Mouse (Mus musculus): Measurements from ENCODE around the gene Chrne. TPM values are rescaled to one million over a fixed set of nuclear protein-coding genes. Genes with fewer than 3 reads are reported as not detected.

Chrne gene
- polyA plus RNA-seq, 1 experiment from 2014 or later = not detected

DNA sequence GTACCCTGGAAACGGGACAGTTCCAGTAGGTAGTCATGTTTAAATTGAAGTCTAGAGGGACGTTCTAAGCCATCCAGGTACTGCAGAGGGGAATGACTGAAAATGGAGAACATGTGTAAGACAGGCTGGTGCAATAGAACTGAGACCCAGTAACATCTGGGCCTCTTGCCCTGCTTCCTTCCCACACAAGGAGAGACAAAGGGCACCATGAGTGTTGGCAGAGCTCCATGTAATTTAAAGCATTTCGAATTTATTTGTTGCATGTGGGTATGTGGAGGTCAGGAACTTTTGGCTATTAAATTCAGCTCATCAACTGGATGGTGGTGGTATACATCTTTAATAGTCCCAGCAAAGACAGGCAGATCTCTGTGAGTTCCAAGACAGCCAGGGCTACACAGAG lies 36.8 kb downstream of the Chrne start:
- no peak overlapping the region for H3K27ac ChIP-seq (replicated peaks)
- 44% methylated on average over 3 of the region's 3 CpGs for WGBS
- no peak for DNase-seq (ENCODE audit: low spot score)

DNA sequence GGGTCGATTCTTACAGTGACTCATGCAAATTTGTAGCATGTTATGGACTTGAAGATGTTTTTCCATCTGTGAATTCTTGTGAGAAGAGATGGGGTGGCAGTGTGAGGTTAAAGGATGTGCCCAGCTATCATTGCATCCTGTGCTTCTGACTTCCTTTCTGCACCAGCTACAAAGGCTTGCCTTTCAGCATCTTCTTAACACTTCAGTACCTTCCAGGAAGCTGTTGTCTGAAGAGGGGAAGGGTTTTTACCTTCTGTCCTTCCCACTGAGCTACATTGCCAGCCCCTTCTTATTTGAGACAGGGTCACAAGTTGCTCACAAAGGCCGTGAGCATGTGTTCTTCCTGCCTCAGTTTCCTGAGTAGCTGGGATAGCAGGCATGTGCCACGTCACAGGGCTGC lies 38.1 kb downstream of the Chrne start:
- H3K4me3 ChIP-seq (ENCODE audit: low read depth, low read length) = no peak overlapping the region
- TF ChIP-seq CTCF (IDR thresholded peaks at IDR 0.05; ENCODE audit: low read depth) (no peak), EP300 (optimal IDR thresholded peaks at IDR 0.05) (no peak)
- WGBS = 77% methylated on average over 3 of the region's 3 CpGs
- peaks cover 16% of the 10 kb centered on the region for H3K4me1 ChIP-seq (replicated peaks; ENCODE audit: control insufficient read depth, insufficient read depth)
- peak overlapping the region; percentile 91; the same call in 1 of the 2 replicates for H3K27ac ChIP-seq (replicated peaks)
- H3K9ac ChIP-seq (ENCODE audit: low read length) = no peak overlapping the region
- no peaks in the 10 kb centered on the region for H3K9me3 ChIP-seq (ENCODE audit: control insufficient read depth, low read length)
- H3K27me3 ChIP-seq (ENCODE audit: control insufficient read depth, insufficient read depth, low read length) = no peaks in the 10 kb centered on the region
- DNase-seq (ENCODE audit: low spot score) (no peak), ATAC-seq (ENCODE audit: low FRiP score, low TSS enrichment) (no peak)
- H3K36me3 ChIP-seq (ENCODE audit: control insufficient read depth, insufficient read depth, low read length) = no peaks in the 10 kb centered on the region
- H3K4me2 ChIP-seq (replicated peaks; ENCODE audit: low read depth) = no peak overlapping the region

More for the DNA sequence above, 36.8 kb downstream of the Chrne start:
- no peaks in the 10 kb centered on the region for H3K27me3 ChIP-seq (ENCODE audit: control insufficient read depth, insufficient read depth, low read length)
- H3K36me3 ChIP-seq (ENCODE audit: control insufficient read depth, insufficient read depth, low read length) = no peaks in the 10 kb centered on the region
- H3K4me2 ChIP-seq (replicated peaks; ENCODE audit: low read depth) = no peak overlapping the region
- no peak for ATAC-seq (ENCODE audit: low FRiP score, low TSS enrichment)
- no peak overlapping the region for H3K4me3 ChIP-seq (ENCODE audit: low read depth, low read length)
- H3K9ac ChIP-seq (ENCODE audit: low read length) = no peak overlapping the region
- no peak for TF ChIP-seq CTCF (IDR thresholded peaks at IDR 0.05; ENCODE audit: low read depth)
- TF ChIP-seq EP300 (optimal IDR thresholded peaks at IDR 0.05) = no peak
- no peaks in the 10 kb centered on the region for H3K9me3 ChIP-seq (ENCODE audit: control insufficient read depth, low read length)
- peaks cover 16% of the 10 kb centered on the region for H3K4me1 ChIP-seq (replicated peaks; ENCODE audit: control insufficient read depth, insufficient read depth)

DNA sequence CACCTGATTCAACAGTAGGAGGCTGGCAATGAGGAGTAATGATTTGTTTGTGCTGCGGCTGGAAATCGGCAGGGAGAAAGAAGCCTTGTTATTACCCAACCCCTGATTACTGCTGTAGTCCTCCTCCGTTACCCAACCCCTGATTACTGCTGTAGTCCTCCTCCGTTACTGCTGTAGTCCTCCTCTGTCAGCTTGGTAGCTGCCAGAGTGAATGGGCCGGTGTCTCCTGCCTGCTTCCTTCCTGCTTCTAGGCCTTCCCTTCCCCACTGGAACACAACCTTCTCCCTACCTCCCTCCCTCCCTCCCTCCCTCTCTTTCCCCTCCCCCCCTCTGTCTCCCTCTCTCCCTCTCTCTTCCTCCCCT lies 38.7 kb downstream of the Chrne start:
- H3K9ac ChIP-seq (ENCODE audit: low read length) = peak overlapping the region; percentile 31; the same call in 1 of the 2 replicates
- ATAC-seq (ENCODE audit: low FRiP score, low TSS enrichment) (no peak), DNase-seq (ENCODE audit: low spot score) (no peak)
- TF ChIP-seq CTCF (IDR thresholded peaks at IDR 0.05; ENCODE audit: low read depth) = no peak
- TF ChIP-seq EP300 (optimal IDR thresholded peaks at IDR 0.05) = no peak
- H3K36me3 ChIP-seq (ENCODE audit: control insufficient read depth, insufficient read depth, low read length) = no peaks in the 10 kb centered on the region
- no peaks in the 10 kb centered on the region for H3K9me3 ChIP-seq (ENCODE audit: control insufficient read depth, low read length)
- WGBS = 25% methylated on average over 5 of the region's 5 CpGs
- peak overlapping the region; percentile 91 for H3K27ac ChIP-seq (replicated peaks)
- H3K4me1 ChIP-seq (replicated peaks; ENCODE audit: control insufficient read depth, insufficient read depth) = peaks cover 15% of the 10 kb centered on the region
- no peak overlapping the region for H3K4me2 ChIP-seq (replicated peaks; ENCODE audit: low read depth)
- no peaks in the 10 kb centered on the region for H3K27me3 ChIP-seq (ENCODE audit: control insufficient read depth, insufficient read depth, low read length)
- no peak overlapping the region for H3K4me3 ChIP-seq (ENCODE audit: low read depth, low read length)

DNA sequence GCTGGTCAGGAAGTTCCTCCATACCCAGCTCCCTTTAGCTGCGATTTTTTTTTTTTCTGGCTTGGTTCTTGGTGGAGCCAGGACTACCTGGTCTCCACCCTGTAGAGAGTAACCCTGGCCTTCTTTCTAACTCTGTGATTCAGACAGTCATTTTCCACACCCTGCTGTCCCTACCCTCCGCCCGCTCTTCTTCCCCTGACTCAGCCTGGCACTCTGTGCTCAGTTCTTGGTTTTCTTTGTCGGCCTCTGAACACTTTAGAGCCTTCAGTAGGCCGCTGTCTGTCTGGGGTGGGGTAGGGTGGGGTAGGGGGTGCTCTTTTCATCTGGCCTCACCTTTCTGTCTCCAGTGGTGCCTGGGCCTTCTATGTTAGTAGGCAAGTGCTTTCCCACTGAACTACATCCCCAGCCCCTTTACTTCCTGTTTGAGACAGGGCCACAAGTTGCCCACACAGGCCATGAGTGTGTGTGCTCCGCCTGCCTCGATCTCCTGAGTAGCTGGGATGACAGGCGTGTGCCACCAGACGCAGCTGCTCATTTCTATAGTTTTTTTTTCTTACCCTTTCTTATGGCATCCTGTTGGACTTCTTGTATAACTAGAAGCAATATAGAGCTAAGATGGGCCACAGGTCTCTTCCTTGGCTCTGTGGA lies 39.2 kb downstream of the Chrne start:
- Histone ChIP-seq H3K27ac (replicated peaks) (peak overlapping the region; percentile 91), H3K4me3 (ENCODE audit: low read depth, low read length) (no peak overlapping the region), H3K4me2 (replicated peaks; ENCODE audit: low read depth) (no peak overlapping the region), H3K36me3 (ENCODE audit: control insufficient read depth, insufficient read depth, low read length) (no peaks in the 10 kb centered on the region), H3K4me1 (replicated peaks; ENCODE audit: control insufficient read depth, insufficient read depth) (peaks cover 12% of the 10 kb centered on the region), H3K9me3 (ENCODE audit: control insufficient read depth, low read length) (no peaks in the 10 kb centered on the region), H3K9ac (ENCODE audit: low read length) (peak overlapping the region; percentile 31; the same call in 1 of the 2 replicates), H3K27me3 (ENCODE audit: control insufficient read depth, insufficient read depth, low read length) (no peaks in the 10 kb centered on the region)
- TF ChIP-seq EP300 (optimal IDR thresholded peaks at IDR 0.05) (no peak), CTCF (IDR thresholded peaks at IDR 0.05; ENCODE audit: low read depth) (no peak)
- ATAC-seq (ENCODE audit: low FRiP score, low TSS enrichment) (peak; percentile 53), DNase-seq (ENCODE audit: low spot score) (peak; percentile 44)
- WGBS = 59% methylated on average over 9 of the region's 9 CpGs

DNA sequence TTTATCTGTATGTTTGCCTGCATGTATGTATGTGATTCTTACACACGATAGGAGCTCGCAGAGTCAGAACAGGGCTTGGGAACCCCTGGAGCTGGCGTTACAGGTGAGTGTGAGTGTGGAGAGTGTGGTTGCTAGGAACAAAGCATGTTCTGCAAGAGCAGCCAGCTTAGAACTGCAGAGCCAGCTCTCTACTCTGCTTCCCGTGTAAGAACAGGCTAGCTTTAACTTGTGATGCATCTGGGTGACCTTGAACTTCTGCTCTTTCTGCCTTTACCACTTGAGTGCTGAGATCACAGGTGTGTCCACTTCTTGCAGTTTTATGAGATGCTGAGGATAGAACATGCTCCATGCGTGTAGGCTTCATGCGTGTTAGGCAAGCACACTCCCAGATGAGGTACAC lies 40.1 kb downstream of the Chrne start:
- peak; percentile 35; the same call in 1 of the 2 replicates for ATAC-seq (ENCODE audit: low FRiP score, low TSS enrichment)

DNA sequence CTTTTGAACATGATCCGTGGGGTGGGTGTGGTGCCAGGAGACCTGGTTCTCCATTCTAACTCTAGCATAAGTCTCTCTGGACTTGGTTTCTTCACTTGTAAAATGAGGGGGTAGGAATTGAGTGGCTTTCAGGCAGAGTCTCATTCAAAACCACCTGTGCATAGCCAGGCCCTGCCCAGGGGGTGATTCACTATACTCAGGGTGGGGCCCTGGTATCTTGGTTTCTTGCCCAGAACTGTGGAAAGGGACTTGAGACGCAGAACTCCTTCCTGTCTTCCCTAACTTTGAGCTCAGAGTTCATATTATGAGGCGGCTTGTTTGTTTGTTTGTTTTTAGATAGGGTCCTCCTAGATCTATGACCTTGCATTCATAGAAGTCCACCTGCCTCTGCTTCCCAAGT lies 41.8 kb downstream of the Chrne start:
- Histone ChIP-seq H3K9ac (ENCODE audit: low read length) (no peak overlapping the region), H3K36me3 (ENCODE audit: control insufficient read depth, insufficient read depth, low read length) (no peaks in the 10 kb centered on the region), H3K9me3 (ENCODE audit: control insufficient read depth, low read length) (no peaks in the 10 kb centered on the region), H3K27me3 (ENCODE audit: control insufficient read depth, insufficient read depth, low read length) (no peaks in the 10 kb centered on the region), H3K4me2 (replicated peaks; ENCODE audit: low read depth) (no peak overlapping the region), H3K4me3 (ENCODE audit: low read depth, low read length) (no peak overlapping the region), H3K4me1 (replicated peaks; ENCODE audit: control insufficient read depth, insufficient read depth) (peaks cover 7% of the 10 kb centered on the region; the same call in 1 of the 2 replicates), H3K27ac (replicated peaks) (peak overlapping the region; percentile 91)
- peak; percentile 65 for DNase-seq (ENCODE audit: low spot score)
- peak; percentile 68 for ATAC-seq (ENCODE audit: low FRiP score, low TSS enrichment)
- WGBS = 49% methylated on average over 3 of the region's 3 CpGs
- TF ChIP-seq CTCF (IDR thresholded peaks at IDR 0.05; ENCODE audit: low read depth) (no peak), EP300 (optimal IDR thresholded peaks at IDR 0.05) (no peak)

More for the DNA sequence above, 40.1 kb downstream of the Chrne start:
- Histone ChIP-seq H3K27ac (replicated peaks) (peak overlapping the region; percentile 91), H3K36me3 (ENCODE audit: control insufficient read depth, insufficient read depth, low read length) (no peaks in the 10 kb centered on the region), H3K4me1 (replicated peaks; ENCODE audit: control insufficient read depth, insufficient read depth) (peaks cover 7% of the 10 kb centered on the region), H3K27me3 (ENCODE audit: control insufficient read depth, insufficient read depth, low read length) (no peaks in the 10 kb centered on the region), H3K4me3 (ENCODE audit: low read depth, low read length) (no peak overlapping the region), H3K9ac (ENCODE audit: low read length) (0 out of 2 replicates have a peak overlapping the region, but pooled peaks have one; percentile 38), H3K9me3 (ENCODE audit: control insufficient read depth, low read length) (no peaks in the 10 kb centered on the region), H3K4me2 (replicated peaks; ENCODE audit: low read depth) (no peak overlapping the region)
- TF ChIP-seq EP300 (optimal IDR thresholded peaks at IDR 0.05) = no peak
- TF ChIP-seq CTCF (IDR thresholded peaks at IDR 0.05; ENCODE audit: low read depth) = no peak
- no peak for DNase-seq (ENCODE audit: low spot score)
- 65% methylated on average over 6 of the region's 6 CpGs for WGBS

Data from stomach, postnatal 0 days (tissue).